Mouse (Mus musculus): ENCODE measurements around the gene Slc25a39. TPM values are rescaled to one million over a fixed set of nuclear protein-coding genes. Genes with fewer than 3 reads are reported as not detected.
A peak's percentile ranks its signal among the peaks of the same experiment; 100 is the strongest.

Gene Slc25a39
- polyA plus RNA-seq, 1 experiment from 2014 or later, result 283 TPM

DNA sequence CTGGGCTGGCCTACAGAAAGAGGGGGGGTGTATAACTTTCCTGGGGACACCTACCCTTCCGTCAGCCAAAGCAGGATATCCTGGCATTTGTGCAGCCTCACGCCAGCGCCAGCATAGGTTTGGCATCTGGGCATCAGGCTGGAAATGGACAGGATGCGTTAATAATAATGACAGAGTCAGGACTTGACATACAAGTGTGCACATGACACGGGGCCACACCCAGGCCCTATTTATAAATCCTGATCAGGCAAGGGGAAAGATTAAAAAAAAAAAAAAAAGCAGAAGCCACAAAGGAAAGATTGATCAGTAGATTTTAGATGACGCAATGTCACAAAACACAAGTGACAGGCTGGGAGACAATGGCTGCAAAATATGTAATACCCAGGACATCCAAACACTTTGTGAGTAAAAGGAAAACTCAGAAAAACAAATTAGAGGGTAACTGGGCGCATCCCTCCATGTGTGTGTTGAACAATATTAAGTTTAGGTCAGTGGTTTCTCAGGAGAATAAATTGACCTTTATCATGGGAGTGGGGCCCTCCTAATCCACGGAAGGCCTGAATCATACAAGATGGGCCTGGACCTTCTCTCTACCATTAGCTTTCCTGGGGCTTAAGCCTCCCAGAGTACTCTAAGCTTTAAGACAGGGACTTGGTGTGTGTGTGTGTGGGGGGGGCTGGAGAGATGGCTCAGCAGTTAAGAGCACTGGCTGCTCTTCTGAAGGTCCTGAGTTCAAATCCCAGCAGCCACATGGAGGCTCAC lies 18.0 kb upstream of the Slc25a39 start:
- Histone ChIP-seq H3K9ac (ENCODE audit: low read depth, low read length) (no peak overlapping the region), H3K27ac (ENCODE audit: low read depth, low read length) (no peak overlapping the region), H3K27me3 (replicated peaks; ENCODE audit: control insufficient read depth, insufficient read depth, low read length) (no peaks in the 10 kb centered on the region), H3K9me3 (ENCODE audit: control insufficient read depth, low read length) (no peaks in the 10 kb centered on the region; the same call in 1 of the 2 replicates), H3K4me1 (replicated peaks; ENCODE audit: control insufficient read depth, insufficient read depth, low read length) (peaks cover 7% of the 10 kb centered on the region), H3K4me2 (no peak overlapping the region), H3K4me3 (ENCODE audit: low read depth, low read length) (no peak overlapping the region), H3K36me3 (ENCODE audit: control insufficient read depth, insufficient read depth, low read length) (no peaks in the 10 kb centered on the region)
- ATAC-seq (replicated peaks; ENCODE audit: low FRiP score) (no peak), DNase-seq (ENCODE audit: low spot score) (no peak)
- 77% methylated on average over 8 of the region's 8 CpGs for WGBS

DNA sequence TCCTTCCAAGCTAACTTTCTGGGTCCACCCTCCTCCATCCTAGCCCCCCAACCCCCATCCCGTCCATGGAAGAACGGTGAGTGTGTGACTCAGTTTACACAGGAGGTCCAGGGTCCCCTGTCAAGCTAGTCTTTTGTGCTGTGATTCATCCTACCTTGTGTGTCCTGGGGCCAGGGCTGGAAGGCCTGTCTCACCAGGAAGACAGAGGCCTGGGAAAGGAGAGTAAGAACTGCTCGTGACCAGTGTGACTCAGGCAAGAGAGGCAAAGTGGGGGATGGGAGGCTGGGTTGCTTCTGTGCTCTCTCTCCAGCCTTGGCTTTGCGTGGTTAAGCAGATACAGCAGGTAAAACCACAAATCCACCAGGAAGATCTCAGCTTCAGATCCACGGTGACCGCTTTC lies 16.9 kb upstream of the Slc25a39 start:
- H3K27me3 ChIP-seq (replicated peaks; ENCODE audit: control insufficient read depth, insufficient read depth, low read length), result no peaks in the 10 kb centered on the region; the same call in 1 of the 2 replicates
- WGBS, result 75% methylated on average over 6 of the region's 6 CpGs
- no peak overlapping the region for H3K9ac ChIP-seq (ENCODE audit: low read depth, low read length)
- H3K9me3 ChIP-seq (ENCODE audit: control insufficient read depth, low read length), result no peaks in the 10 kb centered on the region; the same call in 1 of the 2 replicates
- no peak overlapping the region for H3K4me2 ChIP-seq
- DNase-seq (ENCODE audit: low spot score), result no peak
- ATAC-seq (replicated peaks; ENCODE audit: low FRiP score), result no peak
- H3K4me3 ChIP-seq (ENCODE audit: low read depth, low read length), result no peak overlapping the region
- no peaks in the 10 kb centered on the region for H3K36me3 ChIP-seq (ENCODE audit: control insufficient read depth, insufficient read depth, low read length)
- peaks cover 4% of the 10 kb centered on the region for H3K4me1 ChIP-seq (replicated peaks; ENCODE audit: control insufficient read depth, insufficient read depth, low read length)
- no peak overlapping the region for H3K27ac ChIP-seq (ENCODE audit: low read depth, low read length)

DNA sequence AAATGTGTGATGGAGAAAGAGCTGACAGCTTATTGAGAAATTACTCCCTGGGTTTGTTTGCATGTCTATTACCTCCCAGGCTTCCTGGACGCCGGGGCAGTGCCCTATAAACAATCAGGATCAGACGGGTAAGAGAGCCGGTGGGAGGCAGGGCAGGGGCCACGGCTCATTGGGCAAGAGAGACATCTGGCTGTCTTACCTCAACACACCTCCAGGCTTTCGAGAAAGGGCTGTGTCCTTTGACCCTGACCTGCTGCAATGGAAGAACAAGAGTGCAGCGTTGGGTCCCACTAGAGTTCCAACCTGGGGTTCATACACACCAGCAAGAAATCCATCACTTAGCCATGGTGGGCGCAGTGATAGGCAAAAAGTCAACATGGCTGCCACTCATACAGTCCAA lies 13.8 kb upstream of the Slc25a39 start:
- Histone ChIP-seq H3K9ac (ENCODE audit: low read depth, low read length) (no peak overlapping the region), H3K4me3 (ENCODE audit: low read depth, low read length) (no peak overlapping the region), H3K4me2 (no peak overlapping the region), H3K4me1 (replicated peaks; ENCODE audit: control insufficient read depth, insufficient read depth, low read length) (no peaks in the 10 kb centered on the region), H3K9me3 (ENCODE audit: control insufficient read depth, low read length) (no peaks in the 10 kb centered on the region; the same call in 1 of the 2 replicates), H3K27ac (ENCODE audit: low read depth, low read length) (no peak overlapping the region), H3K27me3 (replicated peaks; ENCODE audit: control insufficient read depth, insufficient read depth, low read length) (no peaks in the 10 kb centered on the region; the same call in 1 of the 2 replicates), H3K36me3 (ENCODE audit: control insufficient read depth, insufficient read depth, low read length) (no peaks in the 10 kb centered on the region)
- ATAC-seq (replicated peaks; ENCODE audit: low FRiP score) (no peak), DNase-seq (ENCODE audit: low spot score) (no peak)
- WGBS, result 65% methylated on average over 8 of the region's 8 CpGs

DNA sequence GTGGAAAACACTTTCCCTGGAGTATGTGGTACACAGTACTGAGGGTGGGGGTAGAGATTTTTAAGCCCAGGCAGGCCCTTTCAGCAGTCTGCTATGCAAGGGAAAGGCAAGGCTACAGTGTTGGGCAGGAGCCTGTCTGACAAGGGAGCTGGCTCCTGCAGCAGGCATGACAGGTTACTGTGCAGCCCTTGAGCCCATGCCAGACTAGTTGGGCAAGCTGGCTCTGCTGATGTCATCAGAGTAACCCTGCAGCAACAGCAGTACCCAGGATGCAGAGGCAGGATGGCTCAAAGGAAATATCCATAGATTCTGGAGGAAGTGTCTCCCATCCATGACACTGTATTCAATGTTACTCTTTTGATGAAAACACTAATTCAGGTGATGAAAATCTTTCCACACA lies 11.1 kb upstream of the Slc25a39 start:
- H3K4me3 ChIP-seq (ENCODE audit: low read depth, low read length), result no peak overlapping the region
- no peaks in the 10 kb centered on the region; the same call in 1 of the 2 replicates for H3K27me3 ChIP-seq (replicated peaks; ENCODE audit: control insufficient read depth, insufficient read depth, low read length)
- H3K36me3 ChIP-seq (ENCODE audit: control insufficient read depth, insufficient read depth, low read length), result no peaks in the 10 kb centered on the region
- no peak overlapping the region for H3K4me2 ChIP-seq
- no peaks in the 10 kb centered on the region; the same call in 1 of the 2 replicates for H3K9me3 ChIP-seq (ENCODE audit: control insufficient read depth, low read length)
- no peak overlapping the region for H3K27ac ChIP-seq (ENCODE audit: low read depth, low read length)
- no peak for DNase-seq (ENCODE audit: low spot score)
- H3K9ac ChIP-seq (ENCODE audit: low read depth, low read length), result no peak overlapping the region
- H3K4me1 ChIP-seq (replicated peaks; ENCODE audit: control insufficient read depth, insufficient read depth, low read length), result no peaks in the 10 kb centered on the region
- ATAC-seq (replicated peaks; ENCODE audit: low FRiP score), result no peak

DNA sequence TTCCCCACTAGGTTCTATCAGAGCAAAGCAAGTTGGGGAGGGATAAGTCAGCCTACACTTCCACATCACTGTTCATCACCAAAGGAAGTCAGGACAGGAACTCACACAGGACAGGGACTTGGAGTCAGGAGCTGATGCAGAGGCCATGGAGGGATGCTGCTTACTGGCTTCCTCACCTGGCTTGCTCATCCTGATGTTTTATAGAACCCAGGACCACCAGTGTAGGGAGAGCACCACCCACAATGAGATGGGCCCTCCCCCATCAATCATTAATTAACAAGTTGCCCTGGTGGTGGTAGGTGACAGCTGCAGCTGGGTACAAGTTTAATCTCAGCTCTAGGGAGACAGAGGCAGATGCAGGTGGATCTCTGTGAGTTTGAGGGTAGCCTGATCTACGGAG lies 9.4 kb upstream of the Slc25a39 start:
- H3K9ac ChIP-seq (ENCODE audit: low read depth, low read length), result no peak overlapping the region
- 83% methylated on average over 1 of the region's 1 CpGs for WGBS

DNA sequence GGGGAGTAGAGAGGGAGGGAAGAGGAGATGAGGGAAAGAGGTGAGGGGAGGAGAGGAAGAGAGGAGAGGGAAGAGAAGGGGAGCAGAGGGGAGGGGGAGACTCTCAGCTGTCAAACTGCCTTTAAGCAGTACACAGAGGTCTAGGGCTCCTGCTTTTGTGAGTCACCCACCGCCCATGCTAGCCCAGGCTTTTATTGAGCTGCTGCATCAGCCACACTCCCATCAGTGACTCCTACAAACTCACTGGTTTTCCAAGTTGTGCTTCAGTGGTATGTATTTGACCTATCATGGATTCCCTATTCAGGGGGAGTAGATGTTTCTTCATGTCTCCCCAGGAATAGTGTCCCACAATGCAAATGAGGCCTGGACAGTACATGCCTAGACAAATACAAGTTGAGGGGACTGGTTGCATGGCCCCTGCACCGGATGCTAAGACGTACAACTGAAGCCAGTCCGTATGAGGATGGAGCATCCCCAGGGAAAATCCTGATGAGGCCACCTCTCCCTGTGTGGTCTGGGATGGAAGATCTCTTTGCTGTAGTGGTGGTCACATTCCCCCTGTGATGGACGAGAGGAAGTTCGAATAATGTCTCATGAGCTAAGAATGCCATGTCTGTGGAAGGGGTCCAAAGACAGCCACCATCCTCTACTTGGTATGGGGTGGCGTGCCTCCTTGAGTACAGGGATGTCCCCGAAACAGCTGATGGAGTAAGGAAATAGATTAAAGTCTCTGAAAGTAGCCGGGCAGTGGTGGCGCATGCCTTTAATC lies 7.5 kb upstream of the Slc25a39 start:
- Histone ChIP-seq H3K4me2 (no peak overlapping the region), H3K27ac (ENCODE audit: low read depth, low read length) (no peak overlapping the region), H3K27me3 (replicated peaks; ENCODE audit: control insufficient read depth, insufficient read depth, low read length) (no peaks in the 10 kb centered on the region; the same call in 1 of the 2 replicates), H3K9me3 (ENCODE audit: control insufficient read depth, low read length) (no peaks in the 10 kb centered on the region), H3K36me3 (ENCODE audit: control insufficient read depth, insufficient read depth, low read length) (no peaks in the 10 kb centered on the region), H3K4me3 (ENCODE audit: low read depth, low read length) (no peak overlapping the region), H3K9ac (ENCODE audit: low read depth, low read length) (no peak overlapping the region), H3K4me1 (replicated peaks; ENCODE audit: control insufficient read depth, insufficient read depth, low read length) (0 out of 2 replicates have a peak, but pooled peaks cover 2% of the 10 kb centered on the region)
- ATAC-seq (replicated peaks; ENCODE audit: low FRiP score), result no peak
- WGBS, result 70% methylated on average over 10 of the region's 10 CpGs
- DNase-seq (ENCODE audit: low spot score), result no peak

More for the DNA sequence above, 9.4 kb upstream of the Slc25a39 start:
- Histone ChIP-seq H3K9me3 (ENCODE audit: control insufficient read depth, low read length) (no peaks in the 10 kb centered on the region; the same call in 1 of the 2 replicates), H3K4me2 (no peak overlapping the region), H3K36me3 (ENCODE audit: control insufficient read depth, insufficient read depth, low read length) (no peaks in the 10 kb centered on the region), H3K27ac (ENCODE audit: low read depth, low read length) (no peak overlapping the region), H3K4me1 (replicated peaks; ENCODE audit: control insufficient read depth, insufficient read depth, low read length) (no peaks in the 10 kb centered on the region), H3K27me3 (replicated peaks; ENCODE audit: control insufficient read depth, insufficient read depth, low read length) (no peaks in the 10 kb centered on the region; the same call in 1 of the 2 replicates), H3K4me3 (ENCODE audit: low read depth, low read length) (no peak overlapping the region)
- DNase-seq (ENCODE audit: low spot score), result no peak
- ATAC-seq (replicated peaks; ENCODE audit: low FRiP score), result no peak

DNA sequence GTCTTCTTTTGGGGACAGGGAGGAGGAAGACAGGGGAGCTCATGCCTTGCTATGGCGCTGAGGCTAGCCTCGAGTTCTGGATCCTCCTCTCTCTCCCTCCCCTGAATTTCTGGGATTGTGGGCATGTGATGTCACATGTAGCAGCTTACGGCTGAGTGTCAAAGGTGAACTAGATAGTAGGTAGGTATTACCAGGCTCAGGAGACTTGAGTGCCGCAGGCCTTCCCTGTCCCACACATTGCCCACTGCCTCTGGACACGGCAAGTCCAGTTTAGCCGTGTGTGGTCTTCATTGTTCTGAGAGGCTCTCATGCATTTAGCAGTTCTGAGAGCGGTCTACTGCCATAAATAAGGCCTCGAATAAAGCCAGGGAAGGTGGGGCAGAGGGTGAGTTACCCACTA lies 5.3 kb upstream of the Slc25a39 start:
- no peaks in the 10 kb centered on the region for H3K9me3 ChIP-seq (ENCODE audit: control insufficient read depth, low read length)
- H3K9ac ChIP-seq (ENCODE audit: low read depth, low read length), result no peak overlapping the region
- peaks cover 13% of the 10 kb centered on the region for H3K4me1 ChIP-seq (replicated peaks; ENCODE audit: control insufficient read depth, insufficient read depth, low read length)
- no peak overlapping the region for H3K27ac ChIP-seq (ENCODE audit: low read depth, low read length)
- H3K4me3 ChIP-seq (ENCODE audit: low read depth, low read length), result no peak overlapping the region
- no peak for ATAC-seq (replicated peaks; ENCODE audit: low FRiP score)
- 76% methylated on average over 8 of the region's 8 CpGs for WGBS
- H3K4me2 ChIP-seq, result no peak overlapping the region
- H3K36me3 ChIP-seq (ENCODE audit: control insufficient read depth, insufficient read depth, low read length), result no peaks in the 10 kb centered on the region
- no peaks in the 10 kb centered on the region for H3K27me3 ChIP-seq (replicated peaks; ENCODE audit: control insufficient read depth, insufficient read depth, low read length)
- DNase-seq (ENCODE audit: low spot score), result no peak

DNA sequence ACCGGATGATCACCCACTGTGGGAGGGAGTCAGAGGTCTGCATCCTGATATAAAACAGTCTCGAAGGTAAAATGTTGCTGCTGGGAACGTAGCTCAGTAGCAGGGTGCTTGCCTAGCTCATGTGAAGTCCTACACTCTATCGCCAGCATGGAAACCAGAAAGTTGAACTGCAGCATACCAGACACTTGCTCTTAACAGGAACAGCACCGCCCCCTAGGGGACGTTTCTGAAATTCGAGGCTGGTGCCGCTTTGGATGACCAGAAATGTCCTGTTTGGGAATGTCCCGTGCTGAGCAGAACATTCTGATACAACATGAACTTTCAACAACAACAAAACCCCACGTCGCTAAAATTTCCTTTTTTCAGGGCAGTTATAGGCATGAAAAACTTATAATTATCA lies 4.0 kb upstream of the Slc25a39 start:
- no peaks in the 10 kb centered on the region for H3K27me3 ChIP-seq (replicated peaks; ENCODE audit: control insufficient read depth, insufficient read depth, low read length)
- H3K4me3 ChIP-seq (ENCODE audit: low read depth, low read length), result no peak overlapping the region
- ATAC-seq (replicated peaks; ENCODE audit: low FRiP score) (0 out of 2 replicates have a peak, but pooled peaks have one; percentile 10), DNase-seq (ENCODE audit: low spot score) (peak; percentile 83)
- H3K27ac ChIP-seq (ENCODE audit: low read depth, low read length), result no peak overlapping the region
- WGBS, result 7% methylated on average over 11 of the region's 11 CpGs
- no peaks in the 10 kb centered on the region for H3K36me3 ChIP-seq (ENCODE audit: control insufficient read depth, insufficient read depth, low read length)
- H3K9ac ChIP-seq (ENCODE audit: low read depth, low read length), result no peak overlapping the region
- no peak overlapping the region for H3K4me2 ChIP-seq
- H3K4me1 ChIP-seq (replicated peaks; ENCODE audit: control insufficient read depth, insufficient read depth, low read length), result peaks cover 13% of the 10 kb centered on the region
- H3K9me3 ChIP-seq (ENCODE audit: control insufficient read depth, low read length), result no peaks in the 10 kb centered on the region

Data from liver, embryonic 11.5 days (tissue).